Mouse (Mus musculus): Measurements from ENCODE around the gene Arv1. TPM values are rescaled to one million over a fixed set of nuclear protein-coding genes. Genes with fewer than 3 reads are reported as not detected.

Gene Arv1
- polyA plus RNA-seq, 1 experiment from 2014 or later: 19.6 TPM

DNA sequence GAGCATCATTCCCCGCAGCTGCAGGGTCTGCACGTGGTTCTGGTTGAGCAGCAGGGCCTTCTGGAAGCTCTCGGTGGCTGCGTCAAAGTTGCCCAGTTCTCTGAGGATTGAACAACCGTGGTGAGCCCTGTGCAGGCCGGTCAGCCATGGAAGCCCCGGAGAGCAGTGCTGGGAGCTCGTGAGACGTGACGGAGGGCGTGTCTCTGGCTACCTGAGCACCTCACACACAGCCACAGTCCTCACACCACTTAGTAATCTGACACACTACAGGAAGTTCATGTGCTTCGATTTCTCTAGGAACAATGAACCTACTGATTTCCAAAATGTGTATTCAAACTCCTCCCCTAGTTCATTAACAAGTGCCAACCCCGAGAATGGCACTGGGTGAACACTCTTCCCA lies 33.0 kb upstream of the Arv1 start:
- no peaks in the 10 kb centered on the region for H3K27me3 ChIP-seq (ENCODE audit: control insufficient read depth, insufficient read depth, low read depth, low read length)
- peak; percentile 62; the same call in 1 of the 2 replicates for ATAC-seq (ENCODE audit: low read depth)
- H3K36me3 ChIP-seq (ENCODE audit: control insufficient read depth, insufficient read depth, low read length): peaks cover under 1% of the 10 kb centered on the region; the same call in 1 of the 2 replicates
- 63% methylated on average over 13 of the region's 13 CpGs for WGBS
- H3K9ac ChIP-seq (ENCODE audit: low read length): no peak overlapping the region
- H3K4me3 ChIP-seq (ENCODE audit: low read length): no peak overlapping the region; the same call in 1 of the 2 replicates
- peak overlapping the region; percentile 16; the same call in 1 of the 2 replicates for H3K4me2 ChIP-seq (ENCODE audit: low read depth, low read length)
- no peaks in the 10 kb centered on the region for H3K9me3 ChIP-seq (ENCODE audit: control insufficient read depth, low read length)
- no peak overlapping the region; the same call in 1 of the 2 replicates for H3K27ac ChIP-seq (ENCODE audit: low read length)
- H3K4me1 ChIP-seq (replicated peaks; ENCODE audit: control insufficient read depth, insufficient read depth, low read length): peaks cover 3% of the 10 kb centered on the region; the same call in 1 of the 2 replicates

DNA sequence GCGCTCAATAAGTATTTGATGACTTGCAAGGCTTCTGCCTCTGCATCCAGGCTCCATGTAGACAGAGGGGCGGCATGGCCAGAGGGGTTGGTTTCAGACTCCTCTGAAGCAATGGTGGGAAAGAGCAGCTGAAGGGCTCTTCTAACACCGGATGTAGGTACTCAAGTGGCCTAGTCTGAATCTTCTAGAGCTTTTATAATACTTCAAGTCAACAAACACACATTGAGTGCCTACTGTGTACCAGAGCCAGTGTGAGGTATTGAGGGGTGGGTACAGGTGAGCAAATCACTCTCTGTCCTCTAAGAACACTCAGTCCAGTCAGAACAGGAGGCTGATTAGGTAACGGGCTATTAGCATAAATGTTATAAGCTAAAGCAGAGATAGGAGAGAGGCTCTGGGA lies 30.2 kb upstream of the Arv1 start:
- Histone ChIP-seq H3K9me3 (ENCODE audit: control insufficient read depth, low read length) (no peaks in the 10 kb centered on the region), H3K4me3 (ENCODE audit: low read length) (no peak overlapping the region), H3K9ac (ENCODE audit: low read length) (no peak overlapping the region), H3K4me1 (replicated peaks; ENCODE audit: control insufficient read depth, insufficient read depth, low read length) (peaks cover 3% of the 10 kb centered on the region; the same call in 1 of the 2 replicates), H3K4me2 (ENCODE audit: low read depth, low read length) (no peak overlapping the region), H3K27me3 (ENCODE audit: control insufficient read depth, insufficient read depth, low read depth, low read length) (no peaks in the 10 kb centered on the region), H3K36me3 (ENCODE audit: control insufficient read depth, insufficient read depth, low read length) (peaks cover 6% of the 10 kb centered on the region; the same call in 1 of the 2 replicates), H3K27ac (ENCODE audit: low read length) (no peak overlapping the region; the same call in 1 of the 2 replicates)
- ATAC-seq (ENCODE audit: low read depth): peak; percentile 91
- 62% methylated on average over 4 of the region's 4 CpGs for WGBS

DNA sequence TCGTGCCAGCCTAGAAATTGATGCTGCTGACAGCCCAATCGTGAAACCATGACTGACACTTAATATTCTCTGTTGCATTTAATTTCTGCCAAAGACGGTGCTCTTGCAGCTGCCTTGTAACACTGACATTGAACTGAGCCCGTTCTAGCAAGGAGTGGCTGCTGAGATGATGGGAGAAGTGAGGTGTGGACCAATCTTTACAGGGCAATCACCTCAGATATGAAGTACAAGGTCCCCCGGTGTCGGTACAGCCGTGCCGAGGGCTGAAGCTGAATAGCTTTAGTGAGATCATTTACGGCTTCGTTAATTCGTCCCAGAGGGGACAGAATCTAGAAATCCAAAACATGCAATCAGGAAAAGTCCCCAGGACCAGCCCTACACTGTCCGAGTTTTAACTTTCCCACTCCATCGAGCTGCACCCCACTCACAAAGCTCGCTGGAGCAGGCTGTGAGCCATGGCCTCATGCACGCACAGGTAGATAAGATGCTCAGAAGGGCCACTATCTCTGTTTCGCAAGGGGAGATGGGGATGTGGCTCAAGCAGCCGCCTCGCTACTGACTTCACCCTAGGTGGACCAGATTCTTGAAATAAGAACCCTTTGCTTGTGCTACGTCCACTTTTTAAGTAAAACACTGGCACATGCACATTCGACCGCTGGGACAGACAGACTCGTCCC lies 26.4 kb upstream of the Arv1 start:
- Histone ChIP-seq H3K9ac (ENCODE audit: low read length) (no peak overlapping the region), H3K9me3 (ENCODE audit: control insufficient read depth, low read length) (no peaks in the 10 kb centered on the region), H3K4me1 (replicated peaks; ENCODE audit: control insufficient read depth, insufficient read depth, low read length) (peaks cover 3% of the 10 kb centered on the region; the same call in 1 of the 2 replicates), H3K36me3 (ENCODE audit: control insufficient read depth, insufficient read depth, low read length) (peaks cover 16% of the 10 kb centered on the region), H3K4me2 (ENCODE audit: low read depth, low read length) (no peak overlapping the region), H3K27ac (ENCODE audit: low read length) (no peak overlapping the region), H3K4me3 (ENCODE audit: low read length) (no peak overlapping the region), H3K27me3 (ENCODE audit: control insufficient read depth, insufficient read depth, low read depth, low read length) (no peaks in the 10 kb centered on the region)
- no peak for ATAC-seq (ENCODE audit: low read depth)
- WGBS: 90% methylated on average over 22 of the region's 22 CpGs

DNA sequence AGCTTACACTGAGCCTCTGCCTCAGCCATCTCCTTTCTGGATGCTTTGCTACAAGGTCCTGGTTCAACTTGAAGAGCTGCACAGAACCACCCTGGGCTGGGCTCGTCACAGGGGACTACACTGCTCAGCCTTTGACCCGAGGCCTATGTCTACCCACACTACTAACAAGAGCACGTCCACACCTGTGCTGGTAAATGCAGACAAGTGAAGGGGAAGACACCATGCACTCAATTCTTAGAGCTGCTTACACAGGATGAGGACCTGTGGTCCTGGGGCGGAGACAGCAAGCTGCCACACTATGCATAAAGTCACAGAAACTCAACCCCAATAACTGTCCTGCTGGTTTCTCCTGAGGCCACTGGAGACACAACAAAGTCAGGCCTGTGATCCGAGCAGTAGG lies 21.7 kb upstream of the Arv1 start:
- Histone ChIP-seq H3K4me1 (replicated peaks; ENCODE audit: control insufficient read depth, insufficient read depth, low read length) (no peaks in the 10 kb centered on the region), H3K9ac (ENCODE audit: low read length) (no peak overlapping the region), H3K36me3 (ENCODE audit: control insufficient read depth, insufficient read depth, low read length) (peaks cover 10% of the 10 kb centered on the region), H3K9me3 (ENCODE audit: control insufficient read depth, low read length) (no peaks in the 10 kb centered on the region), H3K27ac (ENCODE audit: low read length) (no peak overlapping the region), H3K27me3 (ENCODE audit: control insufficient read depth, insufficient read depth, low read depth, low read length) (no peaks in the 10 kb centered on the region), H3K4me3 (ENCODE audit: low read length) (no peak overlapping the region), H3K4me2 (ENCODE audit: low read depth, low read length) (no peak overlapping the region)
- 89% methylated on average over 5 of the region's 5 CpGs for WGBS
- ATAC-seq (ENCODE audit: low read depth): no peak

DNA sequence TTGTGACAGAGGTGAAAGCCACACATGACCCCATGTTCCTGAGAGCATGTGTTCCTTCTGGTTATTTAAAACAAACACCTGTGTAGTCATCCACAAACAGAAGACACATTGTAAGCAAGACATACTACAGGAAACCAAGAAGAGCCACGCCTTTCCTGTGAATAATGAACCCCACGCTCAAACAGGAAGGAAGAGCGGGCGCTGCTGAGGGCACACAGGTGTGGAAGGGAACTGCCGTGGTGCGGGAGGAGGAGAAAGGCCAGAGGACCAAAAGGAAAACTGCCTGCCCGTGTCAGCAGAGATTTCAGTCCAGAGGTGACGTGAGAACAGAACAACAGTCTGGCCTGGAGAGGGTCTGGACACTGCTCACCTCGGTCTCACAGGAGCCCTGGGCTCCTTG lies 20.9 kb upstream of the Arv1 start:
- WGBS: 69% methylated on average over 9 of the region's 9 CpGs
- no peak for ATAC-seq (ENCODE audit: low read depth)
- Histone ChIP-seq H3K9ac (ENCODE audit: low read length) (no peak overlapping the region), H3K4me3 (ENCODE audit: low read length) (no peak overlapping the region), H3K27me3 (ENCODE audit: control insufficient read depth, insufficient read depth, low read depth, low read length) (no peaks in the 10 kb centered on the region), H3K4me2 (ENCODE audit: low read depth, low read length) (no peak overlapping the region), H3K4me1 (replicated peaks; ENCODE audit: control insufficient read depth, insufficient read depth, low read length) (no peaks in the 10 kb centered on the region), H3K36me3 (ENCODE audit: control insufficient read depth, insufficient read depth, low read length) (peaks cover 10% of the 10 kb centered on the region), H3K9me3 (ENCODE audit: control insufficient read depth, low read length) (no peaks in the 10 kb centered on the region), H3K27ac (ENCODE audit: low read length) (no peak overlapping the region)

DNA sequence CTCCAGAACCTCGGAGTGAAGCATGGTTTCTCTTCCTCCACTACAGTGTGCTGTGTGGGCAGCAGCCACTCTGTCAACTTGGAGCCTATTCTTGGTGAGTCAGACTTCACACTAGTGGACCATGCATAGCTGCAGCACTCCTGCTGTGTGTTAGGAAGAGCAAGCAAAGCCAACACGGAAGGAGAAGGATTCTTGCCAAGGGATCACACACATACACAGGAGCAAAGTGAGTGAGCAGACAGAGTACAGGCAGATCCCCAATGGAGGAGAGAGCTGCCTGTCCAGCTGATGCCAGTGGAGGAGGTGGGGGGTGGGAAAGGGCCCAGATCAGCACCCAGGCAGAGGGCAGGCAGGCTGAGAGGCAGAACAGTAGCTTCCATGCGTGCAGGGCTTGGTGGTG lies 19.8 kb upstream of the Arv1 start:
- no peak for ATAC-seq (ENCODE audit: low read depth)
- no peak overlapping the region for H3K27ac ChIP-seq (ENCODE audit: low read length)
- H3K9me3 ChIP-seq (ENCODE audit: control insufficient read depth, low read length): no peaks in the 10 kb centered on the region
- peaks cover 10% of the 10 kb centered on the region for H3K36me3 ChIP-seq (ENCODE audit: control insufficient read depth, insufficient read depth, low read length)
- H3K9ac ChIP-seq (ENCODE audit: low read length): no peak overlapping the region
- H3K4me2 ChIP-seq (ENCODE audit: low read depth, low read length): no peak overlapping the region
- H3K27me3 ChIP-seq (ENCODE audit: control insufficient read depth, insufficient read depth, low read depth, low read length): no peaks in the 10 kb centered on the region
- H3K4me3 ChIP-seq (ENCODE audit: low read length): no peak overlapping the region
- no peaks in the 10 kb centered on the region for H3K4me1 ChIP-seq (replicated peaks; ENCODE audit: control insufficient read depth, insufficient read depth, low read length)
- WGBS: 82% methylated on average over 3 of the region's 3 CpGs

DNA sequence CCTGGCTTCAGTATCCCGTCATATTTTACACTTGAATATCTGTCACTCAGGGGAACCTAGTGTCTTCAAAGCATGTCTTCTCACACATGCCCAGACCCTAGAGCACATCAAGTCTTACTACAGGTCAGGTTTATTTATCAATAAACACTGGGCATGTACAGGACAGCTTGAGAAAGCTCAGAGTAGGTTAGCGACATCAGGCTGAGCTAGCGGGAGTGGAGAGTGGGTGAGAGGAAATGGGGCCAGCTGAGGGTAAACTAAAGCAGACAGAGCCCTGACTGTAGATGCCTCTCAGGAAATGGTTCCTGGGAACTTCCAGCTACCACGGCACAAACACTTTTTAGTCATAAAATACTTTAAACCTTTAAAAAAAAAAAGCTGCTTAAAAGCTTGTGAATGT lies 18.4 kb upstream of the Arv1 start:
- Histone ChIP-seq H3K9me3 (ENCODE audit: control insufficient read depth, low read length) (no peaks in the 10 kb centered on the region), H3K4me2 (ENCODE audit: low read depth, low read length) (no peak overlapping the region), H3K27me3 (ENCODE audit: control insufficient read depth, insufficient read depth, low read depth, low read length) (no peaks in the 10 kb centered on the region), H3K4me3 (ENCODE audit: low read length) (no peak overlapping the region), H3K36me3 (ENCODE audit: control insufficient read depth, insufficient read depth, low read length) (peaks cover 7% of the 10 kb centered on the region), H3K27ac (ENCODE audit: low read length) (no peak overlapping the region), H3K9ac (ENCODE audit: low read length) (no peak overlapping the region), H3K4me1 (replicated peaks; ENCODE audit: control insufficient read depth, insufficient read depth, low read length) (no peaks in the 10 kb centered on the region)
- ATAC-seq (ENCODE audit: low read depth): no peak
- 48% methylated on average over 4 of the region's 4 CpGs for WGBS

DNA sequence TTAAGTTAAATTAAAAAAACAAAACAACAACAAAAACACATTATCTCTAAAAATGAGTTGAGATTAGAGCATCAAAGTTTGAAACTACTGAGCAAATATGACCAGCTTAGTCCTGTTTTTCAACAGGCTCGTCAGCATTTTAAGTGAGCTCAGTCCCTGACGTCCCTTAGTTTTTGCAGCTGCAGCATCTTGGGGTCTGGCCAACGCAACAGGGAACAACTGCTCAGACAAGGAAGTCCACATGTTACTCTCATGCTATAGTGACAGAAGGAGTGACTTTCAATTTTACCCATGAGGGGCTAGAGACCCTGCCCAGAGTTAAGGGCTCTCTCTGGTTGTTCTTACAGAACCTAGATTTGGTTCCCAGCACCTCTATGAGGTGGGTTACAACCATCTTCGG lies 17.6 kb upstream of the Arv1 start:
- Histone ChIP-seq H3K9ac (ENCODE audit: low read length) (no peak overlapping the region), H3K4me3 (ENCODE audit: low read length) (no peak overlapping the region), H3K27ac (ENCODE audit: low read length) (no peak overlapping the region), H3K9me3 (ENCODE audit: control insufficient read depth, low read length) (no peaks in the 10 kb centered on the region), H3K36me3 (ENCODE audit: control insufficient read depth, insufficient read depth, low read length) (peaks cover 11% of the 10 kb centered on the region), H3K4me1 (replicated peaks; ENCODE audit: control insufficient read depth, insufficient read depth, low read length) (no peaks in the 10 kb centered on the region), H3K27me3 (ENCODE audit: control insufficient read depth, insufficient read depth, low read depth, low read length) (no peaks in the 10 kb centered on the region), H3K4me2 (ENCODE audit: low read depth, low read length) (no peak overlapping the region)
- ATAC-seq (ENCODE audit: low read depth): no peak
- whole genome bisulfite sequencing: 83% methylated on average over 4 of the region's 4 CpGs

DNA sequence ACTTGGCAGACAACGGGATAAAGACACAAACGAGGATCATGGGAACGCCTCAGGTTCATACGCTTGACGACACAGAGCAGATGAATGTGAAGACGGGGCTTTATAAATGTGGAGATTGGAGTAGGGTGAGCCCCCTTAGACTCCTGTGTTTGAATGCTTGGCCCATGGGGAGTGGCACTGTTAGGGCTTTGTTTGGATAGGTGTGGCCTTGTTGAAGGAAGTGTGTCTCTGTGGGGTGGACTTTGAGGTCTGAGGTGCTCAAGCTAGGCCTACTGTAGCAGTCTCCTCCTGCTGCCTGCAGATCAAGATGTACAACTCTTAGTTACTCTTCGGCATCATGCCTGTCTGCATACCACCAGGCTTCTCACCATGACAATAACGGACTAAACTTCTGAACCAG lies 16.1 kb upstream of the Arv1 start:
- H3K27me3 ChIP-seq (ENCODE audit: control insufficient read depth, insufficient read depth, low read depth, low read length): no peaks in the 10 kb centered on the region
- no peaks in the 10 kb centered on the region for H3K9me3 ChIP-seq (ENCODE audit: control insufficient read depth, low read length)
- no peak for ATAC-seq (ENCODE audit: low read depth)
- H3K4me3 ChIP-seq (ENCODE audit: low read length): no peak overlapping the region
- H3K9ac ChIP-seq (ENCODE audit: low read length): no peak overlapping the region
- H3K4me2 ChIP-seq (ENCODE audit: low read depth, low read length): no peak overlapping the region
- 94% methylated on average over 8 of the region's 8 CpGs for WGBS
- no peak overlapping the region for H3K27ac ChIP-seq (ENCODE audit: low read length)
- no peaks in the 10 kb centered on the region for H3K4me1 ChIP-seq (replicated peaks; ENCODE audit: control insufficient read depth, insufficient read depth, low read length)
- H3K36me3 ChIP-seq (ENCODE audit: control insufficient read depth, insufficient read depth, low read length): peaks cover 12% of the 10 kb centered on the region
